Mouse (Mus musculus) spleen, adult 2 months (tissue): ENCODE data around the gene Psmd12.

Source experiments
- CTCF ChIP-seq: fragments of 200-500 bp; IDR thresholded peaks from 2 replicates; pipeline ENCODE4 v1.5.1; 2011; ENCODE audit warnings: mild to moderate bottlenecking, inconsistent platforms; ENCODE audit not compliant: insufficient read depth, insufficient read length, insufficient replicate concordance; ENCODE audit errors: extremely low read depth
- POLR2A ChIP-seq: fragments of 200-500 bp; IDR thresholded peaks from 2 replicates; pipeline ENCODE4 v1.6.1; 2011; ENCODE audit warnings: low read depth, low read length, inconsistent platforms

DNA sequence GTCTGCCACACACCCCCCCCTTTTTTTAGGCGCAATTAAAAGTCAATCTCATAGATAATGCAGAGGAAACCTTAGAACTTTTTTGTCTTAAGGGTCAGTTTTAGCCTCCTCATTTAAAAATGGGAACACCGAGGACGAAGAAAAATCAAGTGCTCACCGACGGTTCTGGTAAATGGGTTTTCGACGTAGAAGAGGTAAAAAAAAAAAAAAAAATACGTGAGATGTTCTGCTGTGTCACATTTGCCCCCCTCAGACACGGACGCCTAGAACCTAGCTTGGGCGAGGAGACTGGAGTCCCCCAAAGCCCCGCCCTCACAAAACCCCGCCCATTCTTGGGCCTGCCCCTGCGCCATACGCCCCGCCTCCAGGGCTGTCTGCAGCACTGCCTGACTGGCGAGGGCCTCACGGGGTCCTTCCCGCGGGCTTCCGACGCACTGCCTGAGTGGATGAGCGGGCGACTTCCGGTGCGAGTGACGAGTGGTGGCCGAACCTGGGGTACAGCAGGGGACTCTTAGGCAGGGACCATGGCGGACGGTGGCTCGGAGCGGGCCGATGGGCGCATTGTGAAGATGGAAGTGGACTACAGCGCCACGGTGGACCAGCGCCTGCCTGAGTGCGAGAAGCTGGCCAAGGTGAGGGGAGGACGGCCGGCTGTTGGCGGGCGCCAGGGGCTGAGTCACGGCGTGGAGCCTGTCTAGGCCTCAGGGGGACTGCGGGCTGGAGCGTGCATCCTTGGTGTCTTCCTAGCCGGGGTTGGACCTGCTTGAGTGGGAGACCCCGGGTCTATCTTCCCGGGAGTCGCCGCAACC, at the start of gene Psmd12:
- TF ChIP-seq POLR2A (peak; percentile 70; the same call in 1 of the 2 replicates), CTCF (no peak)
